Mouse (Mus musculus): Measurements from ENCODE around the gene Agfg1.

GRCm38 (mm10) chr1:82900567-82900966, 61.3 kb downstream of the Agfg1 start:
- no peak for TF ChIP-seq POLR2A (IDR thresholded peaks at IDR 0.05; ENCODE audit: insufficient read length, low read depth)
- TF ChIP-seq MAX (IDR thresholded peaks at IDR 0.05; ENCODE audit: low read depth) = no peak
- TF ChIP-seq TCF12 (IDR thresholded peaks at IDR 0.05; ENCODE audit: insufficient read depth, poor library complexity, severe bottlenecking) = no peak
- TF ChIP-seq MYOD1 (IDR thresholded peaks at IDR 0.05; ENCODE audit: control insufficient read depth in 1 of 3, insufficient read length in 2 of 3, low read depth in 2 of 3) = no peak
- no peak for TF ChIP-seq MYOG (IDR thresholded peaks at IDR 0.05; ENCODE audit: control insufficient read depth in 1 of 3, insufficient read depth in 1 of 3, insufficient read length in 2 of 3, low read depth in 2 of 3)
- TF ChIP-seq USF1 (IDR thresholded peaks at IDR 0.05; ENCODE audit: low read depth) = no peak
- TF ChIP-seq CEBPB (IDR thresholded peaks at IDR 0.05; ENCODE audit: insufficient read depth, poor library complexity, severe bottlenecking) = no peak
- TF ChIP-seq E2F4 (IDR thresholded peaks at IDR 0.05; ENCODE audit: insufficient read depth) = no peak
- no peak for TF ChIP-seq POLR2AphosphoS2 (IDR thresholded peaks at IDR 0.05; ENCODE audit: insufficient read length, low read depth)
- TF ChIP-seq REST (IDR thresholded peaks at IDR 0.05; ENCODE audit: insufficient read depth, insufficient read length) = no peak

Measured in myocyte (in vitro differentiated cells).